Mouse (Mus musculus): ENCODE measurements around the gene Prkca.

Gene Prkca

DNA sequence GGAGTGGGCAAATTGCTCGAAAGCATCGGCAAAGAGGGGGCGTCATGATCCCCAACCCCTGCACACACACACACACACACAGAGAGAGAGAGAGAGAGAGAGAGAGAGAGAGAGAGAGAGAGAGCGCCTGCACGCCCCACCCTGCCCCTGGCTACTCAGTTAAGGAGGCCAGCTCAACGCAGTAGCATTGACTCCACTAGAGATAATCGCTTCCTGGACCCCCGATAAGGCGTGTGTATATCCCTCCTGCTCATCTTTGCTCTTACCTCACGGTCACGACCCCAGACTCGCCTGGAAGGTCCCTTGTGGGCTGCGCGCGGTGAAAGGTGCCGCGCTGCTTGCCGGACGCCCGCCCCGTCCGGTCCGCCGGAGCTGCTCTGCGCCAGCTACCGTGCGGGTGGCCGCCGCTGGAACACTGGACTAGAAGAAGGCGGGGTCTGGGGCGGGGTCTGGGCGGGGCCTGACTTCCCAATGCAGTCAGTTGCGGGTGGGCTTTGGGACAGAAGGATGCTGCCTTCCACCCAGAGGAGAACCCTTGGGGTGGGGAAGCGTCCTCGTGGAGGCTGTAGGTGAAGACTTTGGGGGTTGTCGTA lies 429.0 kb downstream of the Prkca start, which contains the start of gene Cacng5:
Cacng5 (minus strand) TSS at position 422 of the 593 bp plus-strand sequence.
- DNase-seq: no peak

DNA sequence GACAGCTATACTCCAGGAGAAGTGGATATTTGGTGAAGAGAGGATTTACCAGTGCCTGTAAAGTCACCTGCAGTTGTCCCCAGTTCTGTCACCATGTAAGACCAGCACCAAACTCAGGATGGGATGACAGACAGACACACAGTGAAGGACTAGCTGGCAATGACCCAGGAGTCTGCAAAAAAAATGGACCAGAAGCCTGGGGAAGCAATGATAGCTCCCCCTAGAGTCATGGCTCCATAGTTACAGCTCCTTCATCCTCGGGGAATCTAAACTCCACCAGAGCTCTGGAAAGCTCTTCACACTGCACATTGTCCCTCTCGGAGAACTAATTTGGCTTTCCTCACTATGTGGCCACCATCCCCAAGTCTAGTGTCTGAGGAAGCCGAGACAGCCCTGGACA lies 430.4 kb downstream of the Prkca start:
- no peak for DNase-seq

DNA sequence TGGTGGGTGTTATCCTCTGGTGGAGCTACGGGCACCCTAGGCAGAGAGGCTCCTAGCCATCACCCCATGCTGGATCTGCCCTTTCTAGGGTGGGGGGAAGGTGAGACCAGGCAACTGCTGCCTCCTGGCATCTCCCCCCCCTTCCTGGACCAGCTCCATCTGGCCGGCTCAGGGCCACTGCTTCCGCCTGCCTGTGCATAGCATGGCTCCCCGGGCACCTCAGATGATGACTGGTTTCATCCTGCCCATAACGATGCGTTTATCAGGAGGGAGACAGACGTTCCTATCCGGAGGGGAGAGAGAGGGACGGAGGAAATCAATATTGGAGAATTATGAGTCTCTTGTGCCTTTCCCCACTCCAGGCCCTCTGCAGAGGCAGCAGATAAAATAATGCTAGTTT lies 438.4 kb downstream of the Prkca start:
- DNase-seq: no peak

DNA sequence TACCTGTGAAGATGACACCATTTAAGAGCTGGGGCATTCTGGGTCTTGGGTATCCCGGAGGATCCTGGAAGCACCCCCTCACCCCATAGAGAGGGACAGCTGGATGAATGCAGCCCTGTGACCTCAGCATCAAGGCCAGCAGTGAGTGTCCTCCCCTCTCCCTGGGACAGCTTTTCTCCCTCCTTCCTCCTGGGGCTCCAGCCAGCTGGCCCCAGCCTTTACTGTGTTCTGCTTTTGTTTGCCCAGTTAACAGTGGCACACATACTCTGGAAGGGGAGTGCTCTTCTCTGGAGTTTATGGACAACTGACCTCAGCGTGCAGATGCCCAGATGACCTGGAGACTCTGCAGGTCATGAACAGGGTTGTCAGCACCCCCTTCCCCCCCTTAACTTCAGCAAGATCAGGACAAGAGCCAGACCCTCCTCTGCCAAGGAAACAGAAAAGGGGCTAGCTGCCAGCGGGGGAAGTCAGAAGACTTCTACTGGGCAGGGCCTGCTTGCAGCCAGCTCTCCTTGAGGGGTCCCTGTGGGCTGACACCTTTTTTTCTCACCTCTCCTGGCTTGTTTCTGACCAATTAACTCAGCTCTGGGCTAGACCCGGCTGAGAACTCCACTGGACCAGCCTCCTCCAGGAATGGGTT lies 439.6 kb downstream of the Prkca start:
- DNase-seq: no peak

DNA sequence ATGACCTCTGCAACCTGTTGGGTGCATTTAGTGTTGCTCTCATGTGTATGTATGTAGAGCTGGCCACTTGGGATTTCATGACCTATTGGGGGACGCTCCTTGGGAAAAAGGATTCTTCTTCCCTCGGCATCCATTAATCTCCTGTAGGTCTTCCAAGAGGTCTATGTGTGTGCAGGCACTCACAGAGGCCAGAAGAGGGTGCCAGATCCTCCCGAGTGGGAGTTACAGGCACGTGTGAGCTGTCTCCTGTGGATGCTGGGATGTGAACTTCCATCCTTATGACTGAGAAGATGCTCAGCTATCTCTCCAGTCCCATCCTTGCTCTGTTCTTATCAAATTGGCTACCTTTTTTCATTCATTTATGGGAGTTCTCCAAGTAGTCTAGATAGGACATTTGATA lies 443.3 kb downstream of the Prkca start:
- no peak for DNase-seq

DNA sequence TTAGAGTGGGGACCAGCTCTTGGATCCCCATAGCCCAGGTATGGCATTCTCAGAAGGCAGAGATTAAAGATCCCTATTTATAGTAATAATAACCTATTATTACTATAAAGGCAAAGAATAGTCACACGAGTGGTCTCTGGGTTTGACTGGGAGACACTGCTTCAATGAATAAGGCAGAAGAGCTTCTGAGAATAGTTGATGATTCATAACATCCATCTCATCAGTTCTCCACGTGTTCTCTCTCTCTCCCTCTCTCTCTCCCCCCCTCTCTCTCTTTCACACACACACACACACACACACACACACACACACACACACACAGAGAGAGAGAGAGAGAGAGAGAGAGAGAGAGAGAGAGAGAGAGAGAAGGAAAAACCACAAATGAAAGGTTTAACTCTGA lies 445.0 kb downstream of the Prkca start:
- no peak for DNase-seq

DNA sequence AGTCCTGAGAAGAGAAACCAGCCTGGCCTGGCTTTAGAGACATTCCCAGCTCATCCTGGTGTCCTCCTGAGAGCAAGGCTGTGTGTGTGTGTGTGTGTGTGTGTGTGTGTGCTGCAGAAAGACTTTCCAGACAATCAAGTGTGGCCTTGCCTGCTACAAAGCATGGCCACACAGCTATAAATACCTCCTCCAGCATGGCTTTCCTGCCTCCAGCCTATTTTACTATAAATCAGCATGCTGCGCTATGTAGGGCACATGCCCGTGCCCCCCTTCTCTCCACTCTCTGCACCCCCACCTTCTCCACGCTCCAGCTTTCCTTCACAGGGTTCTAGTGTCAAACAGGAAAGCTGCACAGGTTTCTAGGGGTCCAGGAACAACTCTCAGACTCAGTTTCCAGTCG lies 448.1 kb downstream of the Prkca start:
- DNase-seq: no peak

DNA sequence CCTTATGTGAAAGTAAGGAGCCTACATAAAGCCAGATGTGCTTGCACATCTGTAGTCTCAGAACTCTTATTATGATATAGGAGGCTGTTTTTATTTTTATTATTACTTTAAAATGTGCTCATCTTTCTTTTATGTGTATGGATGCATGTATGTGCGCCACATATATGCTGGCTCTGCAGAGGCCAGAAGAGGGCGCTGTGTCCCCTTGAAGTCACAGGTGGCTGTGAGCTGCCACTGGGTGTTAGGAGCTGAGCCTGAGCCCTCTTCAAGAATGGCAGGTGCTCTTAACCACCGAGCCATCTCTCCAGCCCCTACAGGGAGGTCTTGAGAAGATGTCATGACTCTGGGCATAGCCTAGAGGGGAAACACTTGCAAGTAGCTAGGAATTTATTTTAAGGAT lies 452.4 kb downstream of the Prkca start:
- no peak for DNase-seq

DNA sequence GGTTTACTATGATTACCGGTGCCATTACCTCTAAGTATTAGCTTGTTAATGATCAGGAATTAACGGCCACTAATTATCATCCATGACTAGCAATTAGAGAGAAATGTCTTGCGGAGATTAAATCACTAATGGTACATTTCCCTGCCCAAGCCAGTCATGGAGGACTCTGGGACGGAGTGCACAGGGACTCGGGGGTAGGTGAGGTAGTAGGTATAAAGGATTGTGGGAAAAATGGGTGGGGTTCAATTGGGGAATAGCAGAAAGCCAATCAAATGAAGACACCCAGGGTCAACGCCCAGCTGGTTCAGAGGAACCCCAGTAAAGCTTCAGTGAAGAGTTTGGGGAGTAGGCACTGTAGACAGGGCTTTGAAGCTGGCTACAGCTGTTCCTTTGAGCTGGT lies 456.4 kb downstream of the Prkca start:
- DNase-seq: no peak

Data from kidney, adult 9 months (tissue).